Mouse (Mus musculus): Measurements from ENCODE around the gene Slc25a29.
"Not testable (repeated sequence)": the region's sequence is repeated elsewhere in the genome, so short reads cannot be mapped to it uniquely, and the experiment has no call there.

Slc25a29 gene

DNA sequence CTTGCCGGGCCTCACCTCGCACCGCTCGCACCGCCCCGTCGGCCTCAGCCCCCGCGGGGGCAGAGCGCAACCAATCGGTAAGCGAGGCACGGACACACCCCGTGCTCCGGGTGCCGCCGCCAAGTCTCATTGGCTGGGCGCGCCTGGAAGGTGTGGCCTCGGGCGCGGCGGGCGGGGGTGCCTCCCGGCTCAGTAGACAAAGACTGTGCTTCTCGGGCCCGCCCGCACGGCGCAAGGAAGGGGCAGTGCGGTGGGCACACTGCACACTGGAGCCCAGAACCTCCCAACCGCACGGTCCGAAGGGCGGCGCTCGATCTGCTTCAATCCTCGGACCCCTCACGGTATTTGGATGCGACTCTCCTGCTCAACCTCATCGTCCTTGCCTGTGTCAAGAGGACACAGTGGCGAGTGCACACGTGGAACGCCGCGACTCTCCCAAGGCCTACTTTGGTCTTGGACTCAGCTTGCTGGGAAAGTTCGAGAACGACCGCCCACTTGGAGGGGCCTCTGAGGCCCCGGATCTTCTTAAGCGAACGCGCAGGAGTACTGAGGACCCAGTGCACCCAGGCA is at the start of gene Slc25a29, which contains the start of gene Slc25a47:
TSS of gene Slc25a29 (minus strand) at position 44 of the 570 bp plus-strand sequence.
TSS of gene Slc25a47 (plus strand) at position 207 of the 570 bp plus-strand sequence.
- peak; percentile 97 for DNase-seq (ENCODE audit: low spot score)

DNA sequence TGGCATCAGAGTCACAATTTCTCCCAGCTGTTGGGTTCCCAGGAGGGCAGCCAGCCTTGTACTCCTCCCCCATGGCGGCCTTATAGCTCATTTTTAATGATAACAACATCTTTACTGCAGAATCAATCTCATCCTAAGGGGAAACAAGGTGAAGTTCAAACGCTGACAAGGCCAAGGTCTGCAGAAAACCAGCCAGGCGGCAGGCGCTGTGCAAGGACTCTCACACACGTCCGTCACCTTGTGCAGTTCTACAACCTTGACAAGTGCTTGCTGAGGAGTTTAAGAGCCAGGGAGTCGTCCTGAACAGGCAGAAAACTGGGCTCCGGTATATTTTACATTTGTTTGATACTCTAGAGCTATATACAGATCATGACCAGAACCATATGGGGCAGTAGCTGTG is 47.1 kb upstream of the Slc25a29 start:
- no peak for DNase-seq (ENCODE audit: low spot score)

GRCm38 (mm10) chr12:108881192-108881591 is 45.5 kb upstream of the Slc25a29 start:
- no peak for DNase-seq (ENCODE audit: low spot score)

DNA sequence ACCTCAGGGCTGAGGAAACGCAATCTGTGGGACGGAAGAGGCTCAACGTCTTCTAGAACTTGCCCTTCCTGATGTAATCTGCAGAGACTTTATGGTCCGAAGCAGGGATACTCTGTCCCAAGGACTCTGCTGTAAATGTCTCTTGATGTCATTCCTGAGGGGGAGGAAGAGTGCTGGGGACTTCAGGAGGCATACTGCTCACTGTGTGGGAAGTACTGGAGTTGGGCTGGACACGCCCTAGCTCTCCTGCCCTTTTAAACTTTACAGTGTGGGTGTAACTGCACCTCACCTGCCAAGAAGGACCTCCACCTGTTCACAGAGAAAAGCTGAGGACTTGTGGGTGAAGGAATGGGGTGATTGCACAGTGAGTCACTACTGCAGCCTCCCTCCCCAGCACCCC is 44.9 kb upstream of the Slc25a29 start:
- no peak for DNase-seq (ENCODE audit: low spot score)

- no peak for DNase-seq (ENCODE audit: low spot score)
Measured at GRCm38 (mm10) chr12:108879138-108879537, 43.5 kb upstream of the Slc25a29 start.

GRCm38 (mm10) chr12:108873122-108873521 is 37.4 kb upstream of the Slc25a29 start:
- DNase-seq (ENCODE audit: low spot score), result no peak

- DNase-seq (ENCODE audit: low spot score), result no peak
Measured at GRCm38 (mm10) chr12:108869575-108869974, 33.9 kb upstream of the Slc25a29 start.

DNA sequence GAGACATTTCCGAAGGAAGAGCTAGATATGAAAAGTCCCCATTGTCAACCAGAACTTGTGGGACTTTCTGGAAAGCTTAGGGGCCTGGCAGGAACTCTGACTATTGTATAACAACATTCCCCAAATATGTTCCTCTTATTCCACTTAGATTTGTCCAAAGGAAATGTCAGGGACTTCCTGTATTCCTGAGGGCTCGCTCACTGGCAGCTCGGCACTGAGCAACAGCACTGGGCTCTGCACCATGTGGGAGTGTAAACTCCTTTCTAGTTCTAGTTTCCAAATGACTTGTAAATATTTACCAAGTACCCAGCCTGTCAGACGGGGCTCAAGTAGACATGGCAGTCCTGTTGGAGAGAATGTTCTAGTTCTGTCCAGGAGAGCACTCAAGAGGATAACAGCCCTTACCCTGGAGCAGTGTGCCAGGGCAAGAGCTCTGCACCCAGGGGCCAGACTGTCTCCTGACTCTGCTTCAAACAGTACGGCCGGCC is 29.4 kb upstream of the Slc25a29 start:
- DNase-seq (ENCODE audit: low spot score), result no peak

- no peak for DNase-seq (ENCODE audit: low spot score)
Measured at GRCm38 (mm10) chr12:108858486-108858885, 22.8 kb upstream of the Slc25a29 start.

GRCm38 (mm10) chr12:108857589-108858184 is 22.0 kb upstream of the Slc25a29 start:
- no peak for DNase-seq (ENCODE audit: low spot score)

GRCm38 (mm10) chr12:108857109-108857508 is 21.4 kb upstream of the Slc25a29 start:
- no peak for DNase-seq (ENCODE audit: low spot score)

- DNase-seq (ENCODE audit: low spot score), result no peak
Measured at GRCm38 (mm10) chr12:108856186-108856585, 20.5 kb upstream of the Slc25a29 start.

DNA sequence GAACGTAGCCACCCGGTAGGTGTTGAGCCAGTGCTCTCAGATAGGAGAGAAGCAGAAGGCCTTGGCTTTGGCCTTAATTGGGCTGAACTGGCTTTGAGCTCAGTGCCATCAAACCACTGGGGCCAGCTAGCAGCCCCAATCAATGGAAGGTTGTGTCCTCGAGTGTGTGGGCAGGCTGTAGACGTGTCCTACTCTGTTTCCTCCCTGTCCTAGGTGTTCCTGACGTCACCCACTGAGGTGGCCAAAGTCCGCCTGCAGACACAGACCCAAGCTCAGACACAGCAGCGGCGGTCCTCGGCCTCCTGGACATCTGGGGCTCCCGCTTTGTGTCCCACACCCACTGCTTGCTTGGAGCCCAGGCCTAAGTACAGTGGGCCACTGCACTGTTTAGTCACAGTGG is 19.4 kb upstream of the Slc25a29 start:
- no peak for DNase-seq (ENCODE audit: low spot score)

DNA sequence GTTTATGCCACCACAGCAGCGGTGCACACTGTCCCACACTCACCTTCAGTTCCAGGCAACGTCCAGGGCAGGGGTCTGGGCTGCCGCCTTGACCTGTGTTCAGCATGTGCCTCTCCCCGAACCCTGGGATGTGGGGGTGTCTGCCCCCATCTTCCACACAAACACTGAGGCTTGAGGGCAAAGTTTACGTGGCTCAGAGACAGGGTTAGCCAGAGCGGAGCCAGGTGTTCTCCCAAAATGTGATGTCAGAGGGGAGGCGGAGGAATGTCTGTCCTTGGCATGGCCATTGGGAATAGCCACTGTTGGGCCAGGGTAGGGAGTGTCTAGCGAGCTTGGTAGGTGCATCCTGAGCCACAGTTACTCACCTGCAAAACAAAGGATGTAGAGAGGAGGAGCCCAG is 17.1 kb upstream of the Slc25a29 start:
- no peak for DNase-seq (ENCODE audit: low spot score)

- no peak for DNase-seq (ENCODE audit: low spot score)
Measured at GRCm38 (mm10) chr12:108850886-108851285, 15.2 kb upstream of the Slc25a29 start.

DNA sequence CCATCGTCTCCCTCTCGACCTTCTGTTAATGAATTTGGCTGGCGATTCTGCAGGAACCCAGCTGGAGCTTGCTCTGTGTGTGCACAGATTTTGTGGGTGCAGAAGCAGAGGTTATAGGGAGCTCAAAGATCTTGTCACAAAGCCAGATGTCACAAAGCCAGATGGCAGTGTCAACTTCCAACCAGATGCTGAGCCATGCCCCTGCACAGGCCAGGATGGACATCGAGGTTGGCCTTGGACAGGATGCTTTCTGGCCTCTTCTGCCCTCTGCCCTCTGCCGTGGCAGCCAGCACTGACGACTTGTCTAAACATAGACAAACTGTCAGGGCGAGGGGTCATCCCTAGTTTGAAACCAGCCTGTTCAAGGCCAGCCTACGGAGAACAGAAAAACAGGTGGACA is 14.4 kb upstream of the Slc25a29 start:
- no peak for DNase-seq (ENCODE audit: low spot score)

- no peak for DNase-seq (ENCODE audit: low spot score)
Measured at GRCm38 (mm10) chr12:108849488-108850022, 13.9 kb upstream of the Slc25a29 start.

DNA sequence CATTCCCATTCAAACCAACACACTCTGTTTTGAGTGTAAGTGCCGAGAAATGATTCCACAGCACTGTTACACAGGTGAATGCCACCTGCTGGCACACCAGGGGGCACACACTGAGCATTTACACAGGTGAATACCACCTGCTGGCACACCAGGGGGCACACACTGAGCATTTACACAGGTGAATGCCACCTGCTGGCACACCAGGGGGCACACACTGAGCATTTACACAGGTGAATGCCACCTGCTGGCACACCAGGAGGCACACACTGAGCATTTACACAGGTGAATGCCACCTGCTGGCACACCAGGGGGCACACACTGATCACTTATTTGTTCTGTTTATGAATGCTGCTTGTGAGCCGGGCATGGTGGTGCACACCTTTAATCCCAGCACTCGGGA is 12.3 kb upstream of the Slc25a29 start:
- DNase-seq (ENCODE audit: low spot score), result not testable (repeated sequence)

DNA sequence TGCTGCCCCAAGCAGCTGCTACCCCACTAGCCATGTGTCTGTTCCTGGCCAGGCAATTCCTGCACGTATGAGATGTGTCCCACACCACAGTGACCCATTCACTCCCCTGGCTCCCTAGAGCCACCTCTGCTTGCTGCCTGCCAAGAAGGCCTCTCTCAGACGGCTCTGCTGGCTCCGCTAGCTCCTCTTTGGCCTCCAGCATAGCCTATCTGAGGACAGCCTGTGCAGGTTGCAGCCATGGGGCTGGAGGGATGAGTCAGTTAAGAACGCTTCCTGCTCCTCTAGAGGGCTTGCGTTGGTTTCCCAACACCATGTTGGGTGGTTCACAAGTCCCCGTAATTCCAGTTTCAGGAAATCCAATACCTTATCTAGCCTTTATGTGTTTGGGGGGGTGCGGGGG is 7.0 kb upstream of the Slc25a29 start:
- DNase-seq (ENCODE audit: low spot score), result no peak

DNA sequence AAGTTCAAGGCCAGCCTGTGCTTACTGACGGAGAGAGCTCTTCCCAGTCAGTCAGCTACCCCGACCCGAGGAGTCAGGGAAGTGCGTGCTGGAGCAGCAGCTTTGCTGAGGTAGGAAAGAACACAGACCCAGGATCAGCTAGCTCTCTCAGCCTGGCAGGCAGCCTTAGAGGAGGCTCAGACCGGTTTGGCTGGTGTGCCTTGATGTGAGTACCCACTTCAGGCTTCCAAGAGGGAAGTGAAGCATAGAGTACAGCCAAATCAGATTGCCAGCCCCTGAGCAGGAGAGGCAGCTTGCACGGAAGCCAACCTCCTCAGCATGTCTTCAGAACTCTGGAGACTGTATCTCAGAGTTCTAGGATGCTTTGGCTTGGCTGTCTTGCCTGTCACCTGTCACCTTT is 5.5 kb upstream of the Slc25a29 start:
- DNase-seq (ENCODE audit: low spot score), result peak; percentile 34

DNA sequence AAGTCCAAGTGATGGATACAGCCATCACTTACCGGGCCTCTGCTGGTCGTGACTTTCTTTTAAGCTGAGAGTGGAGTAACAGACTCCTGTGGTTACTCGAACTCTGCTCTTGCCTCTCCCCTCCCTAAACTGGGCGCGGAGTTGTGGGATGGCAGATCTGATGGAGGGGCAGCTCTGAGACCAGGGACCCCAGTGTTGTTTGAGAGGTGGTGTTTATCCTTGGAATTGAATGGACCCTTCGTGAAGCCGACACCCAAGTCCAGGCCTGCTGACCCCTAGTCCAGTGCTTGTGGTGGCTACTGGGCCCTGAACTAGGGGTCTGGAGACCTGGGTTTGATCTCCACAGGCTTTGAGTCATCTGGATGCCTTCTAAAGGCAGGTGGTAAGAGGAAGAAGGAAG is 1.0 kb upstream of the Slc25a29 start:
- no peak for DNase-seq (ENCODE audit: low spot score)

- DNase-seq (ENCODE audit: low spot score), result no peak
Measured at GRCm38 (mm10) chr12:108835208-108835839, 359 bp downstream of the Slc25a29 start.

DNA sequence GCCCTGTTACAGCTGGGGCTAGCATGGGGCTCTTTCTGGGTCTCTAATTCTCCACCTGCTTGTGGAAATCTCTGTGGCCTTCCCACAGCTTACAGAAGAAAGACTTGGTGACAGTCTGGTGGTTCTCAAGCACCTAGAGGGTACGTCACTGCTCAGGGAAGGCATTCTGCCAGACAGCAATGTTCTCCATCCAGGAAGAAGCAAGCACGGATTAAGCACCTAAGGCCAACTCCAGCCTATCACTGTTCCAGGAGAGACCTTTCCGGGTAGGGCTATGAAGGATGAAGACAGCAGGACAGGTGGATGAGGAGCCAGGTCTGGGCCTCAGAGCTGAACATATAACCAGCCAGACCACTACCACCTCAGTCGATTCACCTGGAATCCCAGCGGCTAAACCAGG is 897 bp downstream of the Slc25a29 start:
- DNase-seq (ENCODE audit: low spot score), result no peak
